Mouse (Mus musculus) yolk sac, embryonic 10.5 days (tissue): ENCODE measurements at regions not wholly inside any gene's neighbourhood (a gene's known extent, or its start where the extent isn't known, plus 50 kb on each side); places are given as distances from the start of the nearest gene placed in this dataset.
"Not testable (repeated sequence)": the region's sequence is repeated elsewhere in the genome, so short reads cannot be mapped to it uniquely, and the experiment has no call there.

ENCODE experiments used
- DNase-seq: peaks from one replicate; pipeline ENCODE4 v3.0.0-alpha.2; 2017; ENCODE audit warnings: low spot score

- no peak for DNase-seq
Observed at GRCm38 (mm10) chr11:93653401-93653800, 232.2 kb downstream of the Utp18 start.

- DNase-seq, result not testable (repeated sequence)
Observed at GRCm38 (mm10) chr11:93651966-93652365, 233.6 kb downstream of the Utp18 start.
